Mouse (Mus musculus): ENCODE measurements at regions not wholly inside any gene's neighbourhood (a gene's known extent, or its start where the extent isn't known, plus 50 kb on each side); places are given as distances from the start of the nearest gene placed in this dataset.

GRCm38 (mm10) chr6:51698244-51698643, 174.5 kb downstream of the Snx10 start:
- TF ChIP-seq POLR2AphosphoS2 (IDR thresholded peaks at IDR 0.05; ENCODE audit: insufficient read length, low read depth) (no peak), E2F4 (IDR thresholded peaks at IDR 0.05; ENCODE audit: insufficient read depth) (no peak), MAX (IDR thresholded peaks at IDR 0.05; ENCODE audit: low read depth) (no peak), POLR2A (IDR thresholded peaks at IDR 0.05; ENCODE audit: insufficient read length, low read depth) (no peak), USF1 (IDR thresholded peaks at IDR 0.05; ENCODE audit: low read depth) (no peak), MYOG (IDR thresholded peaks at IDR 0.05; ENCODE audit: control insufficient read depth in 1 of 3, insufficient read depth in 1 of 3, insufficient read length in 2 of 3, low read depth in 2 of 3) (no peak), CEBPB (IDR thresholded peaks at IDR 0.05; ENCODE audit: insufficient read depth, poor library complexity, severe bottlenecking) (no peak), TCF12 (IDR thresholded peaks at IDR 0.05; ENCODE audit: insufficient read depth, poor library complexity, severe bottlenecking) (no peak), MYOD1 (IDR thresholded peaks at IDR 0.05; ENCODE audit: control insufficient read depth in 1 of 3, insufficient read length in 2 of 3, low read depth in 2 of 3) (no peak), SRF (IDR thresholded peaks at IDR 0.05; ENCODE audit: control insufficient read depth, insufficient read length, low read depth) (no peak)

Data from myocyte (in vitro differentiated cells).